Mouse (Mus musculus) c-Kit-positive CD71-negative TER-119-negative erythroid progenitor cells, embryonic 14.5 days (primary cell): Measurements from ENCODE around the gene 4930404N11Rik.

Source experiments
- DNase-seq: peaks from one replicate; pipeline ENCODE4 v3.0.0-alpha.2; 2013; ENCODE audit warnings: low read depth

Gene 4930404N11Rik

DNA sequence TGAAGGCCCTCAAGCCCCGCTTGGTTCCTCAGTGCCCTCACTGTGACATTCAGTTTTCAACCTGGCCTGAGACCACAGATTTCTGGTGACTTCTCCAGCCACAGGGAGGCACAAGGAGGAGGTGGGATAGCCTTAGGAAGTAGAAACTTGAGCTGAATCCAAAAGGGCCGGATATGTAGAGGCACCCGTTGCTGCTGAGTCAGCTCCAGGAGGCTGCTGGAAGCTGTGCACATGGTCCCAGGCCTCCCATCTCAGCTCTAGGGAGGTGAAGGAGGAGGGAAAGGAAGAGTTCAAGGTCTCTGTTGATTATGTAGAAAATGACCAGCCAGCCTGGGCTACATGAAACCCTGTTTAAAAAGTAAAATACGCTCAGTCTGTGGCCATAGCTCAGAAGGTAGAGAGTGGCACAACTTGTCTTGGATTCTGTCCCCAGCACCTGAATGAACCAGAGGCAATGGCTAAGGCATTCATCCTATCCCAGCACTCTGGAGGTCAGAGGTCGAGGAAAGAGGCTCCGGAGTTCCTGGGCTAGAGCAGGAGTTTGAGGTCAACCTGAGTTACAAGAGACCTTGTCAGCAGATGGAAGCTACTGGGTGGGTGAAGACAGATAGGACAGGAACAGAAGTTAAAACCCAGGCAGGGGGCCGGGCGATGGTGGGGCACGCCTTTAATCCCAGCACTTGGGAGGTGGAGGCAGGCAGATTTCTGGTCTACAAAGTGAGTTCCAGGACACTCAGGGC lies 10.7 kb downstream of the 4930404N11Rik start:
- no peak for DNase-seq

GRCm38 (mm10) chr10:81351678-81352291 lies 13.8 kb downstream of the 4930404N11Rik start:
- no peak for DNase-seq

DNA sequence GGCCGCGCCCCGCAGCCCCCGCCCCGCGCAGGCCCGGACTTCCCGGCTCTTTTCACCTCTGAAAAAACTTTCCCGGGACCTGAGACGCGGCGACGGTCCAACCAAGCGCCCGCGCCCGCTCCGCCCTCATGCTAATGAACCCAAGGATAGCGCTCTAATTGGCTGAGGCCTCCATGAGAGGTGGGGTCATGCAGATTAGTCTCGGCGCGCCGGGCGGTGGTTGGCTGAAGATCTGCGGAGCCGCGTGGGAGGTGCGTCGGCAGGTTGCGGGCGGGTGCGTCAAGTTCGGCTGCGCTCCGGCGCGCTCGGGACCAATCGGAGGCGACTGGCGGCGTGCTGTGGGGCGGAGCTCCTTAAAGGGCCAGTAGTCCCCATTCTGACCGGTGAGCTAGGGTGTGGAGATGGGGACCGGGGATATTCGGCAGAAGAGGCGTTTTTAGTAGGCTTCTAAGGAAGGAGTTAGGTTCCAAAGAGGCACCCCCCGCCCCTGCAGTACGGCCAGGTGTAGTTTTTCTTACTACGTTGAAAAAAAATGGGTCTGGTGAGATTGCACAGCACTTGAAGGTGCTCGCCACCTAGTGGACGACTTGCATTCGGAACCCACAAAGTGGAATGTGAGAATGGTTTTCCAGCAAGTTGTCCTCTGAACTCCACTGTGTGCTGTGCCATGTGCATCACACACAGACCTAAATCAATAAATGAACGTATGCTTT lies 15.1 kb downstream of the 4930404N11Rik start, which contains the start of gene Hmg20b:
TSS of gene Hmg20b (minus strand) at position 130 of the 713 bp plus-strand sequence.
- peak; percentile 97 for DNase-seq

DNA sequence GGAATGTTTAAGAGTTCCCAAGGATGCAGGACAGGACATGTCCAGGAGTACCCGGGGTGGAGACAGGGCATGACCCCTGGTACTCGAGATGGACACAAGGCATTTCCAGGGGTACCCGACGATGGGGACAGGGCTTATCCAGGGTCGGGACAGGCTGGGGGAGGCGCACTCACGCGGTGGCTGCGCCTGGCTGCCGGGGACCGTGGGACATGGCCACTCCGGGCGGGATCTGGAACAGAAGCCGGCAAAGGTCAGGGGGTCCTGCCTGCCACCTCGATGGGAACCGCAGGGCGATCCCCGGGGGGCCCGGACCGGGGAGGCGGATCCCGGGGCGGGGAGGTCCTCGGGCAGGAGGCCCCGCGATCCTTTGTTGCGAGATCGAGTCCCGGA lies 15.7 kb downstream of the 4930404N11Rik start:
- DNase-seq: no peak

DNA sequence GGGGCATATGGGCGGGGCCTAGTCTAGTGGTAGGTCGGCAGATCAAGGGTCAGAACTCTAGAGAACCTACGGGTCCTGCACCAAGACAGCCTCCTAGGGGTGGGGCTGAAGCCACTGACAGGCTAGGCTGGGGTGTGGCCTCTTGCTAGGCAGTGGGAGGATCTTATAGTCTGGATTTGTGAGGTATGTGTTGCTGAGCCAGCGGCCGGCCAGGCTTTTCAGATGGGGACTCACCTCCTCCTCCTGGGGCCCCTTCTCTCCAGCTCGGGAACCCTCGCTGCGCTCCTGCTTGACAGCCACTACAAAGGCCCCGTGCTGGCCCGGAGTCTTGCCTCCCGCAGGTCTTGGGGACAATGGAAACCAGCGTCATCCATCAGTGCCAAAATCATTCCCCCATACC lies 16.5 kb downstream of the 4930404N11Rik start:
- no peak for DNase-seq

GRCm38 (mm10) chr10:81346453-81347067 lies 19.1 kb downstream of the 4930404N11Rik start:
- no peak for DNase-seq

GRCm38 (mm10) chr10:81345162-81345534 lies 20.5 kb downstream of the 4930404N11Rik start:
- DNase-seq: no peak

DNA sequence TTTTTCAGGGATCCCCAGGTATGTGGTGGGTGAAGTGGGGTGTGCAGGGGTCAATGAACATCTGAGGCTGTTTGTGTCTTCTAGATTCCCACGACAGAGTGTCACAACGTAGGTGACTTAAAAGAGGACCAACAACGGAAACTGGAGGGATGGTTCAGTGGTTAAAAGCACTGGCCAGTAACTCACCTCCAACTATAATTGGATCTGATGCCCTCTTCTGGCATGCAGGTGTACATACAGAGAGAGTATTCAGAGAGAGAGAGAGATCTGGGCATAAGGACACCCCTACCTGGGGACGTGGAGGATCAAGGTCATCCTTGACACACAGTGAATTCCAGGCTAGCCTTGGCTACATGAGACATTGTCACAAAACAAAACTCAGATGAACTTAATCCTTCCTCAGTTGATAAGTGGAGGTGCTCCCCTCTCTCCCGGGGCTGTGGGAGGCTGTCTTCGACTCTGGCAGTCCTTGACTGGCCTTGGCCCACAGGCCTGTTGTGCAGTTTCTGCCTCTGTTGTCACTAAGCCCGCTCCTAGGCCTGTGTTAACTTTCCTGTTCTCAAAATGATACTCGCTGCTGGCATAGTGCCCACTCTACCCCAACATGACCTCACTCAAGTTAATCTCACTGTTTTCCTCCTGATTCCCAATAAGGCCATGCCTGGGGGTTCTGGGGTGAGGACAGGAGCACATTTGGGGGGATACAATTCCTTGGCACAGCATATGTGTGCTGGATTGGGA lies 21.0 kb downstream of the 4930404N11Rik start:
- DNase-seq: no peak

DNA sequence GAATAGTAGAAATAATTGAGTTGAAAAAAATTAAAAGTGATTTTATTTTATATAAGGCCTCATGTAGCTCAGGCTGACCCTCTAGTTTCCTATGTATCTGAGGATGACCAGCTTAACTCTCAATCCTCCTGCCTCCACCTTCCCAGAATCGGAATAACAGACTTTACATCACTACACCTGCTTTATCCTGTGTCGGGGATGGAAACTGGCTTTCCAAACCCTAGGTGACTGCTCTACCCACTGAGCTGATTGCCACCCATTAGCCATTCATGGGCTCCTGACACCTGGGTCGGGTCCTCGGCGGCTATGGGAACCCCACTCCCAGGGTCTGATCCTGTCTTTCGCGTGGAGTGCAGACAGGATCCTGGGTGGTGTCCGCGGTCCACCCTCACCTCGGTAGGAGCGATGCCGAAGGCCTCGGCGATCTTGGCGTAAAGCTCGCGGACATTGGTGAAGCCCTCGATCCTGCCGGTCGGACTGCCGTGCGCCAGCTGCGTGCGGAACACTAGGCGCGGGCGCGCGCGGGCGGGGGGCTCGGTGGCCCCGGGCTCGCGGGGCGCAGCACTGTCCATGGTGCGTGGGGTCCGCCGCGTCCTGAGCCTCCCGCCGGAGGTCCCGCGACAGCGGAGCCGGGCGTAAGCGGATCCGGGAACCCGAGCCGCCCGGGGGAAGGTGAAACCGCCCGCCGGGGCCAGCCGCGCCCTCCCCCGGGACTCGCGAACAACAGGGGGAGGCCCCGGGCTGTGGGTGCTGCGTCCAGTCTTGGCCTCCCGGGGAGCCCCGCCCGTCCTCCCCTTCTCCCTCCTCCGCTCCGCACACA lies 22.7 kb downstream of the 4930404N11Rik start, which contains the start of gene Gipc3:
TSS of gene Gipc3 (minus strand) at position 581 of the 820 bp plus-strand sequence.
- DNase-seq: no peak

DNA sequence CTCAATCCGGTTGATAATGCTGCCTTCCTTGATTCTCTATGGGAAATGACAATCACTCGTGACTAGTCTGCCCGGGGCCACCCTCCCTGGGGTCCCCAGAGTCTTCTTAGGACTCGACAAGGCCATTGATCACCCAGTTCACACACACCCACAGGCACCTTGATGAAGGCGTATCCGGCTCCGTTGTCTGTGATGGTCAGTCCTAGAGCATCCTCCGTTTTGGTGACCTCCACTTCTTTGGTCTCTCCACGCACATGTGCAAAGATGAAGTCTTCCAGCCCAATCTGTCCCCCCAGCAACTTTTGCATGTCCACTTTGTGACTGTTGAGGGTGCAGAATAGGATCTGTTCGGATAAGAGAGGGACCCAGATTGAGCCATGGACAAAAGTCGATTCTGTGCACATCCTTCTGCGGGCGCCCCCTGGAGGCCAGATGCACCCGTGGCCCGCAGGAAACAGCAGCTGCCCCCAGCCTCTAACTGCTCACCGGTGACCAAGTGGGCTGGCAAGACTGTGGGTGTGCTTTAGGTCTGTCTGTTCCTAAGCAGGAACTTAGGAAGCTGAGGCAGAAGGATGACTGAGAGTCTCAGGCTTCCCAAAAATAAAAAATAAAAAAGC lies 24.2 kb downstream of the 4930404N11Rik start:
- no peak for DNase-seq

- DNase-seq: no peak
These were observed 24.9 kb downstream of the 4930404N11Rik start for GRCm38 (mm10) chr10:81340551-81341332.

GRCm38 (mm10) chr10:81336558-81336957 lies 29.1 kb downstream of the 4930404N11Rik start:
- DNase-seq: no peak

- DNase-seq: no peak
These were observed 29.9 kb downstream of the 4930404N11Rik start for GRCm38 (mm10) chr10:81335393-81336340.

DNA sequence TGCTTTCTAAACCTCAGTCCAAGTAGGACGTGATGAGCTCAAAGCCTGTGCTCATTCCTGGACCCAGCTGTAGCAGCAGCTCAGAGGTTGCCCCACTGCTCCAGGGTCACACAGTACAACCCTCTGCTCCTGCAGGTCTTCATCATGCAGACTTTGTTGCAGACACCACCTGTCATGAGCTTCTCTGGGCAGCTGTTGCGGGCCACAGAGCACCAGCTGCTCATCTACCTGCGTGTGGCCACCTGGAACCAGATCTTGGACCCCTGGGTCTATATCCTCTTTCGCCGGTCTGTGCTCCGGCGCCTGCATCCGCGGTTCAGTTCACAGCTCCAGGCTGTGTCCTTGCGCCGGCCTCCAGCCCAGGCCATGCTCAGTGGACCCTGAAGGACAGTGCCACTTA lies 31.3 kb downstream of the 4930404N11Rik start:
- no peak for DNase-seq

DNA sequence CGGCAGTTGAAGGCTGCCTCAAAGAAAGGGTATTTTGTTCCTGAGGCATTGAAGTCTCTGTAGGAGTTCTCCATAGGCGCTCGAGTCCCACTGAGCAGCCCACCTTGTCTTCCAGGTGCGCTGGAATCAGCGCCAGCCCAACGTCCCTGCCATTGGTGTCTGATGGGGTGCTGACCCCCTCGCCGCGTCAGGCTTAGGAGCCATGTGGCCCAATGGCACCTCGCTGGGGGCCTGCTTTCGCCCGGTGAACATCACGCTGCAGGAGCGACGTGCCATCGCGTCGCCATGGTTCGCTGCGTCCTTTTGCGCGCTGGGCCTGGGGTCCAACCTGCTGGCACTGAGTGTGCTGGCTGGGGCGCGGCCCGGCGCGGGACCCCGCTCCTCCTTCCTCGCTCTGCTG lies 33.3 kb downstream of the 4930404N11Rik start:
- DNase-seq: no peak

- DNase-seq: no peak
These were observed 35.6 kb downstream of the 4930404N11Rik start for GRCm38 (mm10) chr10:81330007-81330406.

GRCm38 (mm10) chr10:81329194-81329975 lies 36.2 kb downstream of the 4930404N11Rik start:
- DNase-seq: no peak

GRCm38 (mm10) chr10:81328386-81328785 lies 37.2 kb downstream of the 4930404N11Rik start, which contains the start of gene Tbxa2r:
Gene Tbxa2r (plus strand): TSS chr10:81328731.
- no peak for DNase-seq
